Mouse (Mus musculus) thymus, adult 2 months (tissue): ENCODE data around the gene Prmt2. TPM values are rescaled to one million over a fixed set of nuclear protein-coding genes. Genes with fewer than 3 reads are reported as not detected.

Experiments
- DNase-seq: peaks from one replicate; pipeline ENCODE4 v3.0.0; 2021
- H3K27ac ChIP-seq: fragments of 200-500 bp; 2 replicates; pipeline ENCODE4 v1.5.1; 2012; ENCODE audit warnings: low read length, control low read depth; ENCODE audit not compliant: control insufficient read depth, insufficient read depth
- H3K27me3 ChIP-seq: fragments of 200-500 bp; 2 replicates; pipeline ENCODE4 v1.6.1; 2012; ENCODE audit warnings: mild to moderate bottlenecking, low read length, moderate library complexity, mixed read lengths; ENCODE audit not compliant: control insufficient read depth, insufficient read depth
- H3K36me3 ChIP-seq: fragments of 200-500 bp; 2 replicates; pipeline ENCODE4 v1.6.1; 2012; ENCODE audit warnings: mild to moderate bottlenecking, low read length, moderate library complexity; ENCODE audit not compliant: control insufficient read depth, insufficient read depth
- H3K4me1 ChIP-seq: fragments of 200-500 bp; replicated peaks from 2 replicates; pipeline ENCODE4 v1.6.1; 2012; ENCODE audit warnings: low read length; ENCODE audit not compliant: control insufficient read depth, insufficient read depth
- H3K4me3 ChIP-seq: fragments of 200-500 bp; 2 replicates; pipeline ENCODE4 v1.5.1; 2012; ENCODE audit warnings: mild to moderate bottlenecking, low read length, control low read depth, moderate library complexity; ENCODE audit not compliant: control insufficient read depth, insufficient read depth
- CTCF ChIP-seq: fragments of 200-500 bp; IDR thresholded peaks from 2 replicates; pipeline ENCODE4 v1.5.1; 2012; ENCODE audit warnings: mild to moderate bottlenecking, control low read depth, low read length, moderate library complexity, borderline replicate concordance; ENCODE audit not compliant: control insufficient read depth, poor library complexity, insufficient read depth; ENCODE audit errors: extremely low read depth
- POLR2A ChIP-seq: fragments of 200-500 bp; IDR thresholded peaks from 2 replicates; pipeline ENCODE4 v1.6.1; 2012; ENCODE audit warnings: mild to moderate bottlenecking, low read length, control low read depth, moderate library complexity; ENCODE audit not compliant: control insufficient read depth, poor library complexity, insufficient read depth; ENCODE audit errors: extremely low read depth
- WGBS: fragments of 180-500 bp; shearing (Covaris S2); methylation state at CpG from one replicate; pipeline ENCODE4 v1.1.7; 2018; 5-methylcytosine and 5-hydroxymethylcytosine counted together
- polyA plus RNA-seq: library from polyadenylated mRNA; depleted of rRNA; stranded (reverse); fragments of >200 nt; gene quantifications from 2 replicates; pipeline ENCODE4 v1.2.3, GENCODE M21; 2012

Prmt2 gene
- polyA plus RNA-seq, 1 experiment = 25.0 TPM

- no peak for TF ChIP-seq CTCF
- TF ChIP-seq POLR2A = no peak
- Histone ChIP-seq H3K4me1 (peaks cover 12% of the 10 kb centered on the region), H3K4me3 (no peak overlapping the region), H3K36me3 (no peaks in the 10 kb centered on the region), H3K27me3 (no peaks in the 10 kb centered on the region), H3K27ac (no peak overlapping the region)
- DNase-seq = no peak
- 98% methylated on average over 1 of the region's 1 CpGs for WGBS
Observed at GRCm38 (mm10) chr10:76253079-76253478, 15.4 kb upstream of the Prmt2 start.

GRCm38 (mm10) chr10:76250870-76251269 is 13.2 kb upstream of the Prmt2 start:
- no peak overlapping the region for H3K4me3 ChIP-seq
- DNase-seq = no peak
- no peaks in the 10 kb centered on the region for H3K36me3 ChIP-seq
- H3K27ac ChIP-seq = no peak overlapping the region
- no peaks in the 10 kb centered on the region for H3K4me1 ChIP-seq
- no peaks in the 10 kb centered on the region for H3K27me3 ChIP-seq
- TF ChIP-seq CTCF (no peak), POLR2A (no peak)
- WGBS = 95% methylated on average over 7 of the region's 7 CpGs

- Histone ChIP-seq H3K27ac (no peak overlapping the region), H3K36me3 (no peaks in the 10 kb centered on the region), H3K27me3 (no peaks in the 10 kb centered on the region), H3K4me1 (no peaks in the 10 kb centered on the region), H3K4me3 (no peak overlapping the region)
- 85% methylated on average over 5 of the region's 5 CpGs for WGBS
- no peak for TF ChIP-seq CTCF
- TF ChIP-seq POLR2A = no peak
- DNase-seq = no peak
Observed at GRCm38 (mm10) chr10:76248647-76248968, 10.9 kb upstream of the Prmt2 start.

- H3K4me1 ChIP-seq = no peaks in the 10 kb centered on the region
- no peak for DNase-seq
- no peak overlapping the region for H3K4me3 ChIP-seq
- TF ChIP-seq CTCF (no peak), POLR2A (no peak)
- H3K27ac ChIP-seq = no peak overlapping the region
- no peaks in the 10 kb centered on the region for H3K27me3 ChIP-seq
- 73% methylated on average over 21 of the region's 21 CpGs for WGBS
- no peaks in the 10 kb centered on the region for H3K36me3 ChIP-seq
Observed at GRCm38 (mm10) chr10:76247960-76248646, 10.4 kb upstream of the Prmt2 start.

GRCm38 (mm10) chr10:76246601-76247000 is 8.9 kb upstream of the Prmt2 start:
- TF ChIP-seq CTCF (no peak), POLR2A (no peak)
- H3K27me3 ChIP-seq = no peaks in the 10 kb centered on the region
- 69% methylated on average over 4 of the region's 4 CpGs for WGBS
- H3K27ac ChIP-seq = no peak overlapping the region
- H3K4me1 ChIP-seq = no peaks in the 10 kb centered on the region
- no peak overlapping the region for H3K4me3 ChIP-seq
- no peaks in the 10 kb centered on the region for H3K36me3 ChIP-seq
- DNase-seq = no peak

- Histone ChIP-seq H3K4me3 (no peak overlapping the region), H3K4me1 (no peaks in the 10 kb centered on the region), H3K27me3 (no peaks in the 10 kb centered on the region), H3K27ac (no peak overlapping the region), H3K36me3 (no peaks in the 10 kb centered on the region)
- WGBS = 94% methylated on average over 2 of the region's 2 CpGs
- DNase-seq = no peak
- TF ChIP-seq CTCF = no peak
- no peak for TF ChIP-seq POLR2A
Observed at GRCm38 (mm10) chr10:76245106-76245505, 7.4 kb upstream of the Prmt2 start.

- H3K36me3 ChIP-seq = no peaks in the 10 kb centered on the region
- 91% methylated on average over 4 of the region's 4 CpGs for WGBS
- no peaks in the 10 kb centered on the region for H3K4me1 ChIP-seq
- no peak overlapping the region for H3K4me3 ChIP-seq
- DNase-seq = no peak
- TF ChIP-seq CTCF (no peak), POLR2A (no peak)
- no peak overlapping the region for H3K27ac ChIP-seq
- no peaks in the 10 kb centered on the region for H3K27me3 ChIP-seq
Observed at GRCm38 (mm10) chr10:76239401-76239800, 1.7 kb upstream of the Prmt2 start.
